Mouse (Mus musculus): ENCODE data around the gene 9230112D13Rik.

The 9230112D13Rik gene

GRCm38 (mm10) chr14:34540685-34541162 lies 18.1 kb upstream of the 9230112D13Rik start:
- DNase-seq (ENCODE audit: low read depth): no peak

GRCm38 (mm10) chr14:34535883-34536282 lies 13.3 kb upstream of the 9230112D13Rik start:
- DNase-seq (ENCODE audit: low read depth): no peak

GRCm38 (mm10) chr14:34533537-34533936 lies 10.9 kb upstream of the 9230112D13Rik start:
- no peak for DNase-seq (ENCODE audit: low read depth)

GRCm38 (mm10) chr14:34532536-34532935 lies 9.9 kb upstream of the 9230112D13Rik start:
- DNase-seq (ENCODE audit: low read depth): no peak

GRCm38 (mm10) chr14:34528804-34529203 lies 6.2 kb upstream of the 9230112D13Rik start:
- DNase-seq (ENCODE audit: low read depth): no peak

- DNase-seq (ENCODE audit: low read depth): no peak
These were observed 4.5 kb downstream of the 9230112D13Rik start for GRCm38 (mm10) chr14:34517959-34518544.

- no peak for DNase-seq (ENCODE audit: low read depth)
These were observed 5.5 kb downstream of the 9230112D13Rik start for GRCm38 (mm10) chr14:34516960-34517577.

GRCm38 (mm10) chr14:34515860-34516259 lies 6.7 kb downstream of the 9230112D13Rik start:
- no peak for DNase-seq (ENCODE audit: low read depth)

GRCm38 (mm10) chr14:34514120-34514519 lies 8.5 kb downstream of the 9230112D13Rik start:
- DNase-seq (ENCODE audit: low read depth): no peak

GRCm38 (mm10) chr14:34512602-34513001 lies 10.0 kb downstream of the 9230112D13Rik start:
- DNase-seq (ENCODE audit: low read depth): no peak

- no peak for DNase-seq (ENCODE audit: low read depth)
These were observed 10.7 kb downstream of the 9230112D13Rik start for GRCm38 (mm10) chr14:34511901-34512300.

GRCm38 (mm10) chr14:34508842-34509439 lies 13.7 kb downstream of the 9230112D13Rik start:
- DNase-seq (ENCODE audit: low read depth): no peak

- no peak for DNase-seq (ENCODE audit: low read depth)
These were observed 14.3 kb downstream of the 9230112D13Rik start for GRCm38 (mm10) chr14:34508187-34508840.

GRCm38 (mm10) chr14:34505309-34505708 lies 17.3 kb downstream of the 9230112D13Rik start:
- no peak for DNase-seq (ENCODE audit: low read depth)

- DNase-seq (ENCODE audit: low read depth): no peak
These were observed 18.2 kb downstream of the 9230112D13Rik start for GRCm38 (mm10) chr14:34504377-34504776.

- no peak for DNase-seq (ENCODE audit: low read depth)
These were observed 18.8 kb downstream of the 9230112D13Rik start for GRCm38 (mm10) chr14:34503759-34504158.

GRCm38 (mm10) chr14:34503325-34503647 lies 19.3 kb downstream of the 9230112D13Rik start, which contains the start of gene Bmpr1a:
Gene Bmpr1a (minus strand): TSS chr14:34503341.
- no peak for DNase-seq (ENCODE audit: low read depth)

GRCm38 (mm10) chr14:34502475-34503324 lies 19.9 kb downstream of the 9230112D13Rik start:
- DNase-seq (ENCODE audit: low read depth): no peak

GRCm38 (mm10) chr14:34501804-34502474 lies 20.7 kb downstream of the 9230112D13Rik start:
- no peak for DNase-seq (ENCODE audit: low read depth)

GRCm38 (mm10) chr14:34501447-34501803 lies 21.2 kb downstream of the 9230112D13Rik start:
- no peak for DNase-seq (ENCODE audit: low read depth)

- no peak for DNase-seq (ENCODE audit: low read depth)
These were observed 22.3 kb downstream of the 9230112D13Rik start for GRCm38 (mm10) chr14:34500309-34500708.
